Mouse (Mus musculus) neutrophil, adult 5-6 weeks (primary cell): ENCODE data around the gene H2al1a. TPM values are rescaled to one million over a fixed set of nuclear protein-coding genes. Genes with fewer than 3 reads are reported as not detected.
"Not testable (repeated sequence)": the region's sequence is repeated elsewhere in the genome, so short reads cannot be mapped to it uniquely, and the experiment has no call there.

Experiments
- ATAC-seq: fragments of 151-379, 151-347 bp; 2 replicates; pipeline ENCODE4 v1.8.0; 2017; ENCODE audit warnings: mild to moderate bottlenecking, moderate TSS enrichment; ENCODE audit not compliant: insufficient number of reproducible peaks, poor library complexity, low FRiP score, severe bottlenecking; ENCODE audit errors: extremely low read depth
- total RNA-seq: library from RNA; stranded (forward); fragments of 200-1000 nt; gene quantifications from 2 replicates; pipeline ENCODE4 v1.2.3, GENCODE M21; 2017

Gene H2al1a
- total RNA-seq, 1 experiment from 2014 or later, result not detected

DNA sequence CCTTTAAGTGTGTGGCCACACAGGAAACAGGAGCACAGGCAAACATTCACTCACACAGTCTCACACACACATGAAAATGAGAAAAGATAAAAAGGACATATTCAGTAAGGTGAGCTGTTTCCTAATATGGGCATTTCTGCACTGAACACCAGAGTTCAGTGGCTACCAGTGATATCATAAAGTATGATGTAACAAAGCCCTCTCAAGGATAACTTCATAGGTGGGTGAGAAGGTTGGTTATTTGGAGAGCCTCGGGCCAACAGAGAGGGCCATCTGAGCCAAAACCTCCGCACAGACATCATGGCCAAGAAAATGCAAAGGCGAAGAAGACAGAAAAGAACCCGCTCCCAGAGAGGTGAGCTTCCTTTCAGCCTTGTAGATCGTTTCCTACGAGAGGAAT, 22.1 kb downstream of the H2al1a start, which contains the start of gene H2al1h:
Gene H2al1h, plus strand, starts transcription at position 301 of the 400 bp plus-strand sequence.
- not testable (repeated sequence) for ATAC-seq

GRCm38 (mm10) chrX:11324359-11324758, 25.3 kb downstream of the H2al1a start, which contains the start of gene H2al1i:
TSS of gene H2al1i (plus strand) at chrX:11324659.
- ATAC-seq, result not testable (repeated sequence)

GRCm38 (mm10) chrX:11327522-11327921, 28.5 kb downstream of the H2al1a start, which contains the start of gene H2al1j:
TSS of gene H2al1j (plus strand) at chrX:11327822.
- not testable (repeated sequence) for ATAC-seq

- no peak for ATAC-seq
These were observed 46.7 kb downstream of the H2al1a start for GRCm38 (mm10) chrX:11345762-11346161.

DNA sequence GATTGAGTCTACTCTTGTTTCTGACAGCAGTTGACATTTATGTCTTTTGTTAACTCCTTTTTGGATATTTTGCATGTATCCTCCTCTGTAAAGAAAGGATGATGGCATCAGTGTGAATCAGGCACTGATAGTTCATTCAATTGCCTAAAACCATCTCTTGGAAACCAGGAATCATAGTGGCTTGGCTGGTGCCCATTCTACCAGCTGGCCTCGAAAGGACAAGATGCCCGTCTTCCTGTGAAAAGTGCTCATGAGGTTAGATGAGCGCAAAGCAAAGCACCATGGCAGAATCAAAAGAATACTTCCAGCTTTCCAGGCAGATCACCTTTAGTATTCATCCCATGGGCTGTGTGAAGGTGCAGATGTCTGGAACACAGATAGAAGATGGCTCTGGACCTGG, 47.7 kb downstream of the H2al1a start:
- ATAC-seq, result no peak

Other genes starting within 250 kb of the H2al1a start
- gene H2al1b, start 3.2 kb downstream of the H2al1a start, total RNA-seq, result not detected in 2 replicates
- gene H2al1c, start 6.4 kb downstream of the H2al1a start, total RNA-seq, result not detected in 2 replicates
- gene H2al1d, start 9.6 kb downstream of the H2al1a start, total RNA-seq, result not detected in 2 replicates
- gene H2al1e, start 12.7 kb downstream of the H2al1a start, total RNA-seq, result not detected in 2 replicates
- gene H2al1f, start 15.9 kb downstream of the H2al1a start, total RNA-seq, result not detected in 2 replicates
- gene H2al1g, start 19.0 kb downstream of the H2al1a start, total RNA-seq, result not detected in 2 replicates
- gene H2al1h, start 22.2 kb downstream of the H2al1a start, total RNA-seq, result not detected in 2 replicates
- not detected in 2 replicates for gene H2al1i, start 25.4 kb downstream of the H2al1a start, total RNA-seq
- not detected in 2 replicates for gene H2al1j, start 28.6 kb downstream of the H2al1a start, total RNA-seq